Mouse (Mus musculus): Measurements from ENCODE around the gene Ifnb1. TPM values are rescaled to one million over a fixed set of nuclear protein-coding genes. Genes with fewer than 3 reads are reported as not detected.

Gene Ifnb1
- polyA plus RNA-seq, 1 experiment from 2014 or later = not detected

DNA sequence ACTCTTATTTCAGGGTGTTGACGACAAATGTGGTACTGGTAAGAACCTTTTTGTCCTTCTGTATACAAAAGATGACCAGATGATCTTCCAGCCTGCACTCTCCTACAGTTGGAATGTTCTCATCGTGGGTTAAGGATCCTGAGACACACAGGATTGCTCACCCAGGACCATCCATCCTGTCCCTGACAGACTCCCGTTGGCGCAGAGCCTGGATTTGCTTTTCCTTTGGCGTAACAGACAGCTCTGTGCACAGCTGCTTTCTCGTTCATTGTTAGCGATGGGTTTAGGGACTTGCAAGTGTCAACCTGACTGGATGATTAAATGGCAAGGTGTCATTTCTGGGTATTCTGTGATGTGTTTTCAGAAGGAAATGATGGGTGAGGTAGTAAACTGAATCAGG, 14.1 kb upstream of the Ifnb1 start:
- Histone ChIP-seq H3K9me3 (ENCODE audit: control insufficient read depth, low read length) (no peaks in the 10 kb centered on the region), H3K9ac (ENCODE audit: low read length) (no peak overlapping the region), H3K4me1 (replicated peaks; ENCODE audit: control insufficient read depth, insufficient read depth, low read length) (peaks cover 13% of the 10 kb centered on the region), H3K27ac (ENCODE audit: low read depth) (no peak overlapping the region), H3K36me3 (ENCODE audit: control insufficient read depth, insufficient read depth, low read length) (no peaks in the 10 kb centered on the region), H3K4me3 (ENCODE audit: low read depth, low read length) (no peak overlapping the region), H3K27me3 (replicated peaks; ENCODE audit: control insufficient read depth, insufficient read depth, low read length) (no peaks in the 10 kb centered on the region), H3K4me2 (ENCODE audit: low read length) (no peak overlapping the region)
- 29% methylated on average over 7 of the region's 7 CpGs for WGBS
- ATAC-seq (replicated peaks; ENCODE audit: low FRiP score, low TSS enrichment, low read depth) (0 out of 2 replicates have a peak, but pooled peaks have one; percentile 36), DNase-seq (ENCODE audit: low spot score) (peak; percentile 72)

- Histone ChIP-seq H3K9ac (ENCODE audit: low read length) (no peak overlapping the region), H3K4me2 (ENCODE audit: low read length) (no peak overlapping the region), H3K9me3 (ENCODE audit: control insufficient read depth, low read length) (no peaks in the 10 kb centered on the region), H3K4me1 (replicated peaks; ENCODE audit: control insufficient read depth, insufficient read depth, low read length) (peaks cover 13% of the 10 kb centered on the region), H3K27ac (ENCODE audit: low read depth) (no peak overlapping the region), H3K36me3 (ENCODE audit: control insufficient read depth, insufficient read depth, low read length) (no peaks in the 10 kb centered on the region), H3K4me3 (ENCODE audit: low read depth, low read length) (no peak overlapping the region), H3K27me3 (replicated peaks; ENCODE audit: control insufficient read depth, insufficient read depth, low read length) (no peaks in the 10 kb centered on the region)
- 100% methylated on average over 1 of the region's 1 CpGs for WGBS
- ATAC-seq (replicated peaks; ENCODE audit: low FRiP score, low TSS enrichment, low read depth) = no peak
- no peak for DNase-seq (ENCODE audit: low spot score)
Observed at GRCm38 (mm10) chr4:88535742-88536141, 13.2 kb upstream of the Ifnb1 start.

- H3K9me3 ChIP-seq (ENCODE audit: control insufficient read depth, low read length) = no peaks in the 10 kb centered on the region
- no peak overlapping the region for H3K4me3 ChIP-seq (ENCODE audit: low read depth, low read length)
- no peak overlapping the region for H3K27ac ChIP-seq (ENCODE audit: low read depth)
- WGBS = 87% methylated on average over 1 of the region's 1 CpGs
- no peak overlapping the region for H3K9ac ChIP-seq (ENCODE audit: low read length)
- no peaks in the 10 kb centered on the region for H3K36me3 ChIP-seq (ENCODE audit: control insufficient read depth, insufficient read depth, low read length)
- H3K27me3 ChIP-seq (replicated peaks; ENCODE audit: control insufficient read depth, insufficient read depth, low read length) = no peaks in the 10 kb centered on the region
- H3K4me1 ChIP-seq (replicated peaks; ENCODE audit: control insufficient read depth, insufficient read depth, low read length) = peaks cover 13% of the 10 kb centered on the region
- DNase-seq (ENCODE audit: low spot score) (no peak), ATAC-seq (replicated peaks; ENCODE audit: low FRiP score, low TSS enrichment, low read depth) (no peak)
- no peak overlapping the region for H3K4me2 ChIP-seq (ENCODE audit: low read length)
Observed at GRCm38 (mm10) chr4:88534903-88535302, 12.3 kb upstream of the Ifnb1 start.

DNA sequence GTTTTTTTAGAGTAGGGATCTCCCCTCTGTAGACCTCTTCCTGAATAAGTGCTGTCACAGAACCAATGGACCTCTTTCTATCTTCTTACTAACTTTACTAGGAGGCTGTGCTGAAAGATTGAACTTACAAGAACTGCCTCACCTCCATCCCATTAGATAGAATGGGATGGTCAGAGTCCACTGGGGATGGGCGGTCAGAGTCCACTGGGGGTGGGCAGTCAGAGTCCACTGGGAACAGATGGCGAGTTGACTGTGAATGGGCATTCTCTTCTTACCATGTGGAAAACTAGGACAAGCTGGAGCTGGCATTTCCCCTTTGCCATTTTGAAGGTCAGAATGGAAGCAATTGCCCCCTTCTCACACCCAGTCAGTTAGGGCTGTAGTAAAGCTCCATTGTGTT, 10.9 kb upstream of the Ifnb1 start:
- H3K27me3 ChIP-seq (replicated peaks; ENCODE audit: control insufficient read depth, insufficient read depth, low read length) = no peaks in the 10 kb centered on the region
- no peak overlapping the region for H3K4me3 ChIP-seq (ENCODE audit: low read depth, low read length)
- no peaks in the 10 kb centered on the region for H3K36me3 ChIP-seq (ENCODE audit: control insufficient read depth, insufficient read depth, low read length)
- no peak overlapping the region for H3K4me2 ChIP-seq (ENCODE audit: low read length)
- H3K9ac ChIP-seq (ENCODE audit: low read length) = no peak overlapping the region
- WGBS = 94% methylated on average over 2 of the region's 2 CpGs
- no peak for DNase-seq (ENCODE audit: low spot score)
- ATAC-seq (replicated peaks; ENCODE audit: low FRiP score, low TSS enrichment, low read depth) = no peak
- no peak overlapping the region for H3K27ac ChIP-seq (ENCODE audit: low read depth)
- H3K9me3 ChIP-seq (ENCODE audit: control insufficient read depth, low read length) = no peaks in the 10 kb centered on the region
- H3K4me1 ChIP-seq (replicated peaks; ENCODE audit: control insufficient read depth, insufficient read depth, low read length) = peaks cover 13% of the 10 kb centered on the region

- H3K4me3 ChIP-seq (ENCODE audit: low read depth, low read length) = no peak overlapping the region
- 69% methylated on average over 2 of the region's 2 CpGs for WGBS
- no peak for ATAC-seq (replicated peaks; ENCODE audit: low FRiP score, low TSS enrichment, low read depth)
- no peak overlapping the region for H3K9ac ChIP-seq (ENCODE audit: low read length)
- no peak for DNase-seq (ENCODE audit: low spot score)
- no peak overlapping the region for H3K27ac ChIP-seq (ENCODE audit: low read depth)
- H3K27me3 ChIP-seq (replicated peaks; ENCODE audit: control insufficient read depth, insufficient read depth, low read length) = no peaks in the 10 kb centered on the region
- H3K9me3 ChIP-seq (ENCODE audit: control insufficient read depth, low read length) = no peaks in the 10 kb centered on the region
- no peak overlapping the region for H3K4me2 ChIP-seq (ENCODE audit: low read length)
- no peaks in the 10 kb centered on the region for H3K36me3 ChIP-seq (ENCODE audit: control insufficient read depth, insufficient read depth, low read length)
- no peaks in the 10 kb centered on the region for H3K4me1 ChIP-seq (replicated peaks; ENCODE audit: control insufficient read depth, insufficient read depth, low read length)
Observed at GRCm38 (mm10) chr4:88530892-88531291, 8.3 kb upstream of the Ifnb1 start.

DNA sequence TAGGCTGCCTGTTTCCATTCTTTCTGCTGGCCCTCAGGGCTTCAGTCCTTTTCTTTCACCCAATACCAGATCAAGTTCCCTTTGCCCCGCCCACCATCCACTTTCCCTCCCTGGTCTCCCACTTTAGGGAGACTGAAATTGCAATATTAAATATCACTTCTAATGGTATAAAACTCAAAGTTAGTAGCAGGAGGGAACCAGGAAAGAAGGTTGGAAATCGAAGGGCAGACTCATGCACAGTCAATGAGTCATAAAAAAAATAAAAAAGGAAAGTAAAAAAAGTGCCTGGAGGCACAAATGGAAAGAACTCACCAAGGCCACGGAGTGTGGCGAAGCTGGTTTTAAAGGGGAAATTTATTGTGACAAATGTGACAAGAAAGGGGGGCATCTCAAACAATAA, 7.7 kb upstream of the Ifnb1 start:
- no peak overlapping the region for H3K4me2 ChIP-seq (ENCODE audit: low read length)
- ATAC-seq (replicated peaks; ENCODE audit: low FRiP score, low TSS enrichment, low read depth) = no peak
- H3K27me3 ChIP-seq (replicated peaks; ENCODE audit: control insufficient read depth, insufficient read depth, low read length) = no peaks in the 10 kb centered on the region
- no peaks in the 10 kb centered on the region for H3K9me3 ChIP-seq (ENCODE audit: control insufficient read depth, low read length)
- no peak for DNase-seq (ENCODE audit: low spot score)
- no peak overlapping the region for H3K4me3 ChIP-seq (ENCODE audit: low read depth, low read length)
- no peaks in the 10 kb centered on the region for H3K36me3 ChIP-seq (ENCODE audit: control insufficient read depth, insufficient read depth, low read length)
- H3K9ac ChIP-seq (ENCODE audit: low read length) = no peak overlapping the region
- WGBS = 76% methylated on average over 4 of the region's 4 CpGs
- no peak overlapping the region for H3K27ac ChIP-seq (ENCODE audit: low read depth)
- no peaks in the 10 kb centered on the region for H3K4me1 ChIP-seq (replicated peaks; ENCODE audit: control insufficient read depth, insufficient read depth, low read length)

- no peak for DNase-seq (ENCODE audit: low spot score)
- H3K9ac ChIP-seq (ENCODE audit: low read length) = no peak overlapping the region
Observed at GRCm38 (mm10) chr4:88526379-88527049, 3.9 kb upstream of the Ifnb1 start.

GRCm38 (mm10) chr4:88525393-88525792, 2.8 kb upstream of the Ifnb1 start:
- Histone ChIP-seq H3K4me1 (replicated peaks; ENCODE audit: control insufficient read depth, insufficient read depth, low read length) (no peaks in the 10 kb centered on the region), H3K4me2 (ENCODE audit: low read length) (no peak overlapping the region), H3K9ac (ENCODE audit: low read length) (no peak overlapping the region), H3K9me3 (ENCODE audit: control insufficient read depth, low read length) (no peaks in the 10 kb centered on the region), H3K27me3 (replicated peaks; ENCODE audit: control insufficient read depth, insufficient read depth, low read length) (no peaks in the 10 kb centered on the region), H3K4me3 (ENCODE audit: low read depth, low read length) (no peak overlapping the region), H3K27ac (ENCODE audit: low read depth) (no peak overlapping the region), H3K36me3 (ENCODE audit: control insufficient read depth, insufficient read depth, low read length) (no peaks in the 10 kb centered on the region)
- no peak for DNase-seq (ENCODE audit: low spot score)
- WGBS = 80% methylated on average over 3 of the region's 3 CpGs
- no peak for ATAC-seq (replicated peaks; ENCODE audit: low FRiP score, low TSS enrichment, low read depth)

More at GRCm38 (mm10) chr4:88526379-88527049, 3.9 kb upstream of the Ifnb1 start:
- 84% methylated on average over 5 of the region's 5 CpGs for WGBS
- no peaks in the 10 kb centered on the region for H3K4me1 ChIP-seq (replicated peaks; ENCODE audit: control insufficient read depth, insufficient read depth, low read length)
- no peaks in the 10 kb centered on the region for H3K36me3 ChIP-seq (ENCODE audit: control insufficient read depth, insufficient read depth, low read length)
- H3K27ac ChIP-seq (ENCODE audit: low read depth) = no peak overlapping the region
- H3K4me3 ChIP-seq (ENCODE audit: low read depth, low read length) = no peak overlapping the region
- H3K27me3 ChIP-seq (replicated peaks; ENCODE audit: control insufficient read depth, insufficient read depth, low read length) = no peaks in the 10 kb centered on the region
- no peak overlapping the region for H3K4me2 ChIP-seq (ENCODE audit: low read length)
- no peaks in the 10 kb centered on the region for H3K9me3 ChIP-seq (ENCODE audit: control insufficient read depth, low read length)
- ATAC-seq (replicated peaks; ENCODE audit: low FRiP score, low TSS enrichment, low read depth) = no peak

DNA sequence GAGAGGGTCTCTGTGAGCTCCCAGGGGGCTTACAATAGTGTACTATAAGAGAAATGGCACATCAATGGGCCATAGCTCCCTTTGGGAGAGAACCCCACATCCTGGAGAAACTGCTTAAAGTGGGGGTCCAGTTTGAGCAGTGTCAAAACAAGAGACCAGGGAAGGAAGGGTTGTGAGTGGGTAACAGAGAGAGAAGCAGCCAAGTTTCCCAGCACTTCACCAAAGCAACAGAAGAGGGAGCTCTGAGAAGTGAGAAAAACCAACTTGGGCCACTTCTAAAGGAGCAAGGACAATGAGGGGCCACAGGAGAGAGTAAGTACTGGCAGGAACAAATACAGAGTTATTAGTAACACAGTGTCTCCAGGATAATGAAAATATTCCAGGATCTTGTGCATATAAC, 667 bp upstream of the Ifnb1 start:
- H3K36me3 ChIP-seq (ENCODE audit: control insufficient read depth, insufficient read depth, low read length) = no peaks in the 10 kb centered on the region
- H3K4me1 ChIP-seq (replicated peaks; ENCODE audit: control insufficient read depth, insufficient read depth, low read length) = no peaks in the 10 kb centered on the region
- no peaks in the 10 kb centered on the region for H3K27me3 ChIP-seq (replicated peaks; ENCODE audit: control insufficient read depth, insufficient read depth, low read length)
- H3K9me3 ChIP-seq (ENCODE audit: control insufficient read depth, low read length) = no peaks in the 10 kb centered on the region
- no peak for ATAC-seq (replicated peaks; ENCODE audit: low FRiP score, low TSS enrichment, low read depth)
- H3K9ac ChIP-seq (ENCODE audit: low read length) = no peak overlapping the region
- no peak overlapping the region for H3K4me2 ChIP-seq (ENCODE audit: low read length)
- no peak overlapping the region for H3K4me3 ChIP-seq (ENCODE audit: low read depth, low read length)
- no peak for DNase-seq (ENCODE audit: low spot score)
- H3K27ac ChIP-seq (ENCODE audit: low read depth) = no peak overlapping the region

Data from intestine, embryonic 14.5 days (tissue).